Mouse (Mus musculus): Measurements from ENCODE around the gene Tex35.

The Tex35 gene

DNA sequence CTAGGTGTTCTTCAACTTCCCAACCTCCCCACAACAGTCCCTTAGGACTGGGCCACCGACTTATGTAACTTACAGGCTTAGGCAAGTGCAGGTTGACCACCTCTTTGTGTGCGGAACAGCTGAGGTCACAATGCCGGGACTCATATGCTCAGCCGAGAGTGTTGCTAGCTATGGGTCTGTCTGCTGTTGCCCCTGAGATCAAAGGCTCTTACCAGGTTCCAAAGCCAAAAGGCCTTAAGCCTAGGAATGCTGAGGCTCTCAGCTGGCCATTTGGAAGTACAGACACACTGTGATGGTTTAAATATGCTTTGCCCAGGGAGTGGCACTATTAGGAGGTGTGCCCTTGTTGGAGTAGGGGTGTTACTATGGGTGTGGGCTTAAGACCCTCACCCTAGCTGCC, at the start of gene Tex35:
Tex35 (minus strand) TSS at position 101 of the 400 bp plus-strand sequence.
- ChIA-PET CTCF (interaction anchor here in 1 of 4 experiments (0.6 kb wide), 1 partner anchor 191 kb away, joined by 3 read pairs; no protein-coding TSS in a partner anchor), POLR2A (no interaction called here)

DNA sequence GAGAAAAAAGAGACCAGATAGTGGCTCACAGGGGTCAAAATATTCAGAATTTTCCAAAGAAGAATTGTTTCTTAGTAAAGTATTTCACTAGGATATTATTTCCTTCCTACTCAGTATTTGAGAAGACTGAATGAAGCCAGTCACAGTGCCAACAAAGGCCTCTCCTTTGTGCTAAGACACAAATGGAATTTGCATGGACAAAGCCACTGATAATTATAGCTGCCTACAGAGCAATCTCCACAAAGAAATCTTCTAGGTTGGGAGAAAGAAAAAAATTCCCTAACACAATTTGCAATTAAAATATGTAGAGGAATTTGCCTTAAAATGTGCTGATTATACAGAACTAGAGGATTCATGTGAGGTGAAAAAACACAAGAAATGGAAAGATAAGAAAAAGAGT, 45.3 kb upstream of the Tex35 start:
- CTCF ChIA-PET: no interaction called here
- POLR2A ChIA-PET: no interaction called here

DNA sequence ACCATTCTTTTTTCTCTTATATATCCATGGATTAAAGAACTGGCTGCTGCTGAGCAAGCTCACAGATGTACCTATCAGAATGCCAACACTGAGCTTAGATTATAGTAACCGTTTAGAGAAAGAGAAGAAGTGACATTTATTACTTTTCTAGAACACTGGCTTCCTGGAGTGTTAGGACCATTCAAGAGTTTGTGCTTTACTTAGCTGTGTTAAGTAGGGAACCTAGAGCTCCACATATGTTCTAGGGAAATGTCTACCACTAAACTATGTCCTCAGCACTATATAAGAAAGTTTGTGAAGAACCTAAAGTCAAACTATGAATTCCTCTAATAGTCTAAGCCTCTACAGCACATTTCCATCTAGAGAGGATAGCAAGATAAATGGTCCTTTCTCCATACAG, 41.6 kb upstream of the Tex35 start:
- ChIA-PET CTCF (no interaction called here), POLR2A (no interaction called here)

DNA sequence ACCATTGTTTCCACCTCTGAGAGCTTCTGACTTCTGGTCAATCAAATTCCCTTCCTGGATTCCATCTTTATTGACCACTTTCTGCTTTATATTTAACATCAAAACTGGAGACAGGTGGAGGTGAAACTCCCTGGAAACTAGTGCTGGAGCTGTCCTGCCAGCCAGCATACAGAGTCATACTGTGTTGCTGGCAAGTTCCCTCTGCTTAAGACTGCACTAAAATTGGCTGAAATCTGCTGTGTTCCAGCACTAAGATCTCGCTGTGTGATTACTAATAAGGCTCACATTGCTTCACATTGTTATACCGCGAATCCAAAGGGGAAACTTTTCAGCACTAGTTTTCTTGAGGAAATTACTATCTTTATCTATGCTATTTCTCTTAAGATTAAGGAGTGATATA, 36.1 kb upstream of the Tex35 start:
- ChIA-PET CTCF (no interaction called here), POLR2A (no interaction called here)

DNA sequence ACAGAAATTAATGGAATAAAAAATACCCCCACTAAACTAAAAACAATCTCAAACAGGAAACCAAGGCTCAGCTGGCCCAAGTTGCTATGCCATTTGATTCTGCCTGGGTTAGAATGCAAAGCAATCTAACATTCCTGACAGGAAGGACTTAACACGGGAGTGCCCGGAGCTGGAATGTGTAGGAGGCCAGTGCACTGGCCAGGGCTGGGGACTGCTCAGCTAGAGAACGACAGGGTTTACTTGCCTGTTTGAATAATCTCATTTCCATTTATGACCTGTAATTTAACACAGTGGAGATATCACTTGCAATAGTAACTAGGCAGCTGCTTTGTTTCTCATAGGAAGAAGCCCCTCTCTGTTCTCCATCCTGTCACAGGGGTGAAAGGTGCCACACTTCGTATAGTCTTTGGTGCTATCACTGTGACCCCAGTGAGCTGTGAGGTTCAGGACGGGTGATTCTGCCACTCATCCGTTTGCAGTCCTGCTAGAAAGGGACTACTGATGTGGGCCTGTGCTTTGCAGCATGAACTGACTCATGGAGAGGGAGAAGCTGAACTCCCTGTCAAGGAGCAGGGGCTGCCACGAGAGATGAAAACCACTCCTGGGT, 34.9 kb upstream of the Tex35 start:
- CTCF ChIA-PET: interaction anchor here in 1 of 4 experiments (0.5 kb wide), 1 partner anchor 71 kb away, joined by 3 read pairs; no protein-coding TSS in a partner anchor
- POLR2A ChIA-PET: interaction anchor here in 1 of 4 experiments (0.5 to 0.7 kb wide), 2 partner anchors 94 to 529 kb away, joined by 3 read pairs; no protein-coding TSS in a partner anchor

DNA sequence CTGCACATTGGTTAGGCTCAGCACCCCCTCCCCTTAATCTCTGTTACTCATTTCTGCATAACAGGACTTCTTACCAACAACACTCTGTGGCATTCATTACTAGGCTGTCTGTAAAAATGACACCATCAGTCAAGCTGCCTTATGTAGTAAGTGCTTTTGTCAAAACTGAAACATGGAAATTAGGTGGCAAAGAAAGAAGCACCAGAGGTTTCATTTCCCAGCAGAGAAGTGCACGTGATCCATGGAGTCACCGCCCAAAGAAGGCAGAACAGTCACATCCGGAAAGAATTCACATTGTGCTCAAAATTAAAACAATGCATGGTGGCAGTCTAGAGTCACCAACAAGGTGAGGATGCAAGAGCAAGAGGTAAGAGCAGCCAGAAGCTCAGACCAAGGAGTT, 32.5 kb upstream of the Tex35 start:
- ChIA-PET POLR2A (interaction anchor here in 1 of 4 experiments (0.9 kb wide), 1 partner anchor 91 kb away, joined by 3 read pairs; no protein-coding TSS in a partner anchor), CTCF (no interaction called here)

DNA sequence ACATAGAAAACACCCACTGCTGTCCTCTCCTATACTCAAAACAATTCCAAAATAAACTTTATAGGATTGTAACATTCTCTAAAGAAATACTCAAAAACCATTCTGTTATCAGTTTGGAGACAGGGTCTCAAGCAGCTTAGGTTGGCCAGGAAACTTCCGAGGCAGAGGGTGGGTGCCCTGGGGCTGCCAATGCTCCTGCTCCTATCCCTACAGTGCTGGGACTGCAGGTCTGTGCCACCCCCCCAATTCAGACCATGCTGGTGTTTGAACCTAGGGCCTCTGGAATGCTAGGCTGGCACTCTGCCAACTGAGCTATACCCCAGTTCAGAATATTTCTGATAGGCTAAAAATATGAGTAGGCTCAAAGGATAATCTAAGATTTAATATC, 29.4 kb upstream of the Tex35 start:
- ChIA-PET CTCF (no interaction called here), POLR2A (interaction anchor here in 1 of 4 experiments (0.6 kb wide), 1 partner anchor 116 kb away, joined by 5 read pairs; no protein-coding TSS in a partner anchor)

DNA sequence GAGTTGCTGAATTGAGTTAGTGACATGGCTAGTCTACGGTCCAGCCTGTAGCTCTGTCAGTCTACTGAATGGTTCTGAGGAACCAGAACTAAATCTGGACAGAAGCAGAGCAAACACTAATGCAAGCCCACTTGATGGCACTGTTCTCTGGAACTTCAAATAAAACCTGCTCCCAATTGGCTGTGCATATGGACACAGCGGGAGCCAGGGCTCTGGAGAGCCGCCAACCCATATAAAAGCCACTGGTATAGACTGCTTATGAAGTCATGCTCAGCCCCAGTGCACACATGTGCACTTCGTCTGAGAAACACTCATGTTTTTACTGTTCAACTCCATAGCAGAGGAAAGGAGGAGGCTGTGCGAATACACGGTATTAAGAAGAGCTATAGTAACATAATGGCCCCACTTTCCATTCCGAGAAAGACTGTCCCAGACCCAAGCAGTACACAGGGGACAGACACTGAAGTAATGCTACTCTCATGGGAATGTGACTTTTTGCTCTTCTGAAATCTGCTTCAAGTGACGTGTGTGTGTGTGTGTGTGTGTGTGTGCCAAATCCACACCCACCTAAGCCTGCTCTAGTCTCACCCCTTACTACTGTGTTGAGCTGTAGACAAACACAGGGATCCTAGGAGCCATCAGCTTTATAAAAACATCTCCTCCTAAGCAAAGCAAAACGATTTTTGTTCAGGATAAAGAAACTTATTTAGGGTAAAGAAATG, 28.8 kb upstream of the Tex35 start:
- POLR2A ChIA-PET: interaction anchor here in 1 of 4 experiments (0.6 kb wide), 1 partner anchor 115 kb away, joined by 5 read pairs; no protein-coding TSS in a partner anchor
- CTCF ChIA-PET: no interaction called here

DNA sequence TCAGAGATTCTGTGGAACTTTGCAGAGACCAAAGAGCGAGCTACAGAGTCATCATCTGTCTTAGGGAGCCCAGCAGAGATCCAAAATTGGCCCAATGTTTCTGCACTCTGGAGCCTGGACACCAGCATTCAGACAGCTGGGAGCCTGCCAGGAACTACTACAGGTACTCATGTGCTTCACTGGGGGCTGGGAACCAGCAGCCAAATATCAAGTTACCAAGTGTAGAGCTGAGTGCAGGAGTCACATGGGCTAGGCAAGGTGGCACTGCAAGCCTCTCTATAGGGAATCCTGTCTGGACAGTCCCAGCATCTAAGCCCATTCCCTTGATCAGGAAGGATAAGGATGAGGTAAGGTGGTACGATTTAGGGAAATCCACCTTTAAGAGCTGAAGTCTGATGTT, 19.7 kb upstream of the Tex35 start:
- POLR2A ChIA-PET: interaction anchor here in 1 of 4 experiments (0.7 kb wide), 1 partner anchor 155 kb away, joined by 3 read pairs; no protein-coding TSS in a partner anchor
- CTCF ChIA-PET: interaction anchor here in 1 of 4 experiments (0.7 kb wide), 1 partner anchor 460 kb away, joined by 4 read pairs; no protein-coding TSS in a partner anchor

DNA sequence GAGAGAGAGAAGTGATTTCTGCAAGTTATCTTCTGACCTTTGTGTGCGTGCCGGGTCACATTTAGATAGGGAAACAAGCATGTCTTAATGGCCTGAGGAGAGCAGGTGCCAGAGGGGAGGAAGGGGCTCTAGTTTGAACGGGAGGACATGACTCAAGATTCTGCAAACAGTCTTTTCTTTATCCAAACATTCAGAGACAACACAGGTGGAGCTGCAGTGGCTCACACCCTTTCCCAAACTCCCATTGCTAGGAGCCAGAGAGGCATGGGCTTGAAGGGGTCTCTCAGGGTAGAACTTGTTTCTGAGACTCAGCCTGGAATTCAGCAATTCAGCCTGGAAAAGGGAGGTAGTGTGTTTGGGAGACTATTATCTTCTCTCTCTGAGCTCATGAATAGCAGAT, 15.4 kb upstream of the Tex35 start:
- POLR2A ChIA-PET: interaction anchor here in 1 of 4 experiments (0.6 to 1.3 kb wide), 2 partner anchors 8 to 10 kb away, joined by 3 read pairs; no protein-coding TSS in a partner anchor
- CTCF ChIA-PET: no interaction called here

DNA sequence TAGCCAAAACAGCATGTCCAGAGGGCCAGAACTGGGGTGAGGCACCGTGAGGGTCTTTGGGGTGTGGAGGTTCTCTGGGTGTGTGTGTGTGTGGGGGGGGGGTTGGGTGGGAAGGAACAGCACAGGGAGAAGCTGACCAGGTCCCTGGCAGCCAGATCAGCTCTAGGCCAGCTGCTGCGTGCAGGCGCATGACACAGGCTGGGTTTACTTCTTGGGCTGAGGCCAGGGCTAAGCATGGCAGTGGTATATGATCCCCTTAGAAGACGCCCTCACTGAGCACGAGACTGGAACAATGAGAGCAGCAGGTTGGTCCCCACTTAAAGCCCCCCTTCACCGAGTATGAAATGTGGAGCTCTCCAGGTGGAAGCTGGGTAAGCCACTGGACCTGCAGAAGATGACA, 10.7 kb upstream of the Tex35 start:
- ChIA-PET CTCF (interaction anchor here in 2 of 4 experiments (0.6 kb wide), 2 partner anchors 211 to 359 kb away, joined by 3 to 6 read pairs; no protein-coding TSS in a partner anchor), POLR2A (interaction anchor here in 2 of 4 experiments (0.7 to 1.2 kb wide), 3 partner anchors 9 to 21 kb away, joined by 3 to 4 read pairs (median 3); no protein-coding TSS in a partner anchor)

DNA sequence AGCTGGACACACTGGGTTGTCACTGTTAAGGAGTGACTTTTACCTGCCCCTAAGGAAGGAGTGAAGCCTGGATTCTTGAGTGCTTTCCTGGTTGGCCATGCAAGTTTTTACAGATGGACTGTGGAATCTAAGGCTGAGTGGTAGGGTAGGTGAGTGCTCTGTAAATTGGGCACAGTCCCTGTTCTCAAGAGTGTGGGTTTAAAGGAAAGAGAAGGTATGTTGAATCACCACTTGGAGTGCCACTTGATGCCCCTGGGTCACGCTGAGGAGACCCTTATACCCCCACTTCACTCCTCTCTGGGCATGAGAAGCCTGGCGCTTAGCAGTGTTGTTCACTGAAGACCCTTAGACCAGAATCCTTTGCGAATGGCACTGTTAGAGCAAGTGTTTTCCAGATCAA, 9.0 kb upstream of the Tex35 start:
- CTCF ChIA-PET: no interaction called here
- POLR2A ChIA-PET: interaction anchor here in 1 of 4 experiments (1.1 kb wide), 1 partner anchor 10 kb away, joined by 3 read pairs; no protein-coding TSS in a partner anchor

DNA sequence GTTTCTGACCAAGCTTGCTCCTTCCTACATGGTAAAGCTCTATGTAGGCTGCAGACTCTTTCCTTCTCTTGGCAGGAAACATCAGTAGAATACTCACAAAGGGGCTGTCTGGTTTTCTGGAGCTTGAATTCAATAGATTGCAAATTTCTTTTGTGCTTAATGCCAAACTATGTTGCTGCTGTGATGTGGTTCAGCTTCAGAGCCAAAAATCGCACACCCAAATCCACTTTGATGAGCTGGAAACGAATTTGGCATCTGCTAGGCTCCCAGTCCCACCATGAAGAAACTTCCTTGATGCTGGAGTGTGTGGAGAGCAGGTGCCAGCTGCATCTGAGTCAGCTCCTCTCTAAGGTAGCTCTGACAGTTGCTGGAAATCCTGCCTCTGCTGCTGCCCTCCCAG, 6.0 kb upstream of the Tex35 start:
- ChIA-PET POLR2A (no interaction called here), CTCF (interaction anchor here in 1 of 4 experiments (0.8 kb wide), 1 partner anchor 420 kb away, joined by 3 read pairs; no protein-coding TSS in a partner anchor)

DNA sequence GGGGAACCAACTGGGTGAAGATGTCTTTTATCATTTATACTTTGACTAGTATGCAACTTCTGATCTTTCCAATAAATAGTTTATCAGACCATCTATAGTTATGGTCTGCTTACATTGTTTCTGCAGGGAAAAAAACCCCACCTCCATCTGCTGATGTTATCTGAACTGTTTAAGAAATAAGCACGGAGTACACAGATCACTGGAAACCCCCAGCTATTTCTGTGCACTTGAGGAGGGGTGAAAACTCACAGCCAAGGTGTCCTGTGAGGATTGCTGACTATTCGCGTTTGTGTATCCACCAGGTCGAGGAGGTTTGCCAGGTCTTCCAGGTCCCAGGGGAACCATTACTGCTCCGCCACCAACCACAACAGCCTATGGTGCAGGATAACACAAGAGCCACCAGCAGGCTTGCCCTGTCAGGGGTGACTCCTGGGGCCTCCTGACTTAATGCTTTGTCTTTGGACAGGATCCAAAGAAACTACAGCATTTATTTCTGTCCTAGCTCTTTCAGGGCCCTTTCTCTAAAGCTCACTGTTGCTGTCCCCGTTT, 1.9 kb upstream of the Tex35 start:
- ChIA-PET CTCF (interaction anchor here in 1 of 4 experiments (0.6 kb wide), 1 partner anchor 47 kb away, joined by 4 read pairs; no protein-coding TSS in a partner anchor), POLR2A (interaction anchor here in 1 of 4 experiments (1.0 kb wide), 2 partner anchors 9 kb away, joined by 3 to 4 read pairs; no protein-coding TSS in a partner anchor)

DNA sequence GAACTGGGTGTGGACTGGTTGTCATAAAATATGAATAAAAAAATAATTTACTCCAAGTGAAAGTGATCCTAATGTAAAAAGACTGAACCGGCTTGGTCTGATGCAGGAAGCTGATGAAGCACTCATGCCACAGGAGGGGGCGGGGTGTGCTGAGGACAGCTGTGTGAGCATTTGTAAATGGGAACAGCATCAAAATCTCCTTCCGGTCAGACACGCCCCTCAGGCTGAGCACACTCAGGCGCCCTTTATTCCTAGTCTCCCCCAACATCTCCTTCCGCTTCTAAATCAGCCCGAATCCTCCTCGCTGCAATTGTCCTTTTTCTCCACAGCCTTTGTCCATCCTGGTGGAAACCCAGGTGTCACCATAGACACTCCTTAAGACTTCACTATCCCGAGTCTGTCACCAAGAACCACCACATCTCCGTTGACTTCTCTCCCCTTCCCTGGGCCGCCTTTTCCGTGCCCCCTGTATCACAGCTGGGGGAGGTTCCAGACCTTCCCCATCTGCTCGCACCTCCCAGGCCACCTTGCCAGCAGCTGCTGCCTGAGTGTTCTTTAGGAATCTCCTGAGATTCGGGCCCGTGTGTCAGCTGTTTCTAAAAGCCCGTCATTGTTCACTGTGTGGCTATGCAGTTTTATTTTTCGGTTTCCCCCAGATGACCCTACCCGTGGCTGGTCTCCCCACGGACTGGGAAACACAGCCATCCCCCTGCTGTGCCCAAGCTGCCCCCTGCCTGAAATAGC, 7.2 kb downstream of the Tex35 start:
- CTCF ChIA-PET: interaction anchor here in 2 of 4 experiments (0.6 to 1.4 kb wide), 4 partner anchors 21 to 327 kb away, joined by 3 to 4 read pairs (median 3); partner anchors contain the start of gene Angptl1 (in 1 of the 2)
- POLR2A ChIA-PET: interaction anchor here in 2 of 4 experiments (0.6 to 1.7 kb wide), 3 partner anchors 9 to 610 kb away, joined by 3 to 4 read pairs (median 4); no protein-coding TSS in a partner anchor

DNA sequence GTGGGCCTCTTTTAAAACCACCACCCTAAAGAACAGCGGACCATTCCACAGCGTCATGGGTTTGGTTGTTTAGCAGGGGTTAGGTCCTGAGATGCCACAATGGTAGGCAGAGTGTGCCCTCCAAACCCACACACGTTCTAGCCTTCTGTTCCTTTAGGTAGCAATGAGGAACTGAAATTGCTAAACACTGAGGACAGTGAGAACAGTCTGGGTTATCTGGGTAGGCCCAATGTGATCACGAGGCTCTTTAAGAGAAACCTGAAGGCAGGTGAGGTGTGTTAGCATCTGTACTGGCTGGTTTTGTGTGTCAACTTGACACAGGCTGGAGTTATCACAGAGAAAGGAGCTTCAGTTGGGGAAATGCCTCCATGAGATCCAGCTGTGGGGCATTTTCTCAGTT, 12.9 kb downstream of the Tex35 start:
- CTCF ChIA-PET: no interaction called here
- POLR2A ChIA-PET: no interaction called here

DNA sequence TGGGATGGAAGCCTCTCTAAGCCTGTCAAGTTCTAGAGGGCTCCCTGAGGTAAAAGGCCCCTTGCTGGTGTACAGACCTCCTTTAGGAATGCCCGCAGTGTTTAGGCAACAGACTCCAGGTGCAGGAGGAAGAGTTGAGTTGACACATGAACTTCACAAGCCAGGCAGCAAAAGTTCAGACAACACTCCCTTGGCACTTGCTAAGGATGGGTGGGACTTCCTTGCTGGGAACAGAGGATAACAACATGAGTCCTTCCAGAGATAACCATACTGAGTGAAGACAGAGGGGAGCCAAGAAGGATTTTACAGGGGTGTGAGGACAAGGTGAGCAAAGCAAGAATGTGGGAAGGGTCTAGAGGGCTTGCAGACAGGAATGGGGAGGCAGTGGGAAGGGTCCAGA, 15.9 kb downstream of the Tex35 start:
- POLR2A ChIA-PET: interaction anchor here in 1 of 4 experiments (0.5 kb wide), 1 partner anchor 351 kb away, joined by 10 read pairs; no protein-coding TSS in a partner anchor
- CTCF ChIA-PET: interaction anchor here in 2 of 4 experiments (0.7 to 1.0 kb wide), 2 partner anchors 11 to 1110 kb away, joined by 3 to 4 read pairs; no protein-coding TSS in a partner anchor

DNA sequence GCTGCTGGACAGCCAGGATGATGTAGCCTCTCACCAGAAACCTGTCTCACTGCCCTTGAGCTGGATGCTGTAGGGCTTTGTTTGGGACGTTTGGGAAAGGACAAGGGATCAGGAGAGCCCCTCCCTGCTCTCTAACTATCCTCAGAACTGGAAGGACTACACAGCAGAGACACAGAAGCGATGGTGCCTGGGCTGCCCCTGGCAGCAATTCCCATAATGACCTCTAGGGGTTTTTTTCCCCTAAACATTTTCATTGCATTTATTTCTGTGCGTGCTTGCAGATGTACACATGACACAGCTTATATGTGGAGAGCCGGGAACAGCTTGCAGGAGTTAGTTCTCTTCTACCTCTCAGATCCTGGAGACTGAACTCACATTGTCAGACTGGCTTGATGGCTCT, 16.3 kb downstream of the Tex35 start:
- ChIA-PET CTCF (interaction anchor here in 3 of 4 experiments (0.7 to 1.7 kb wide), 3 partner anchors 10 to 1110 kb away, joined by 3 to 5 read pairs (median 4); no protein-coding TSS in a partner anchor), POLR2A (interaction anchor here in 2 of 4 experiments (0.5 to 1.1 kb wide), 2 partner anchors 10 to 352 kb away, joined by 4 to 10 read pairs; no protein-coding TSS in a partner anchor)

All from embryonic stem cell, embryonic (primary cell).